Mouse (Mus musculus): ENCODE data around the gene Tjp3. TPM values are rescaled to one million over a fixed set of nuclear protein-coding genes. Genes with fewer than 3 reads are reported as not detected.

Tjp3 gene
- polyA plus RNA-seq (2012; rRNA removed): 0.51 and 1.2 TPM in 2 replicates

GRCm38 (mm10) chr10:81291511-81292104 lies at the start of gene Tjp3:
Gene Tjp3 (minus strand): TSS chr10:81291581.
- Histone ChIP-seq H3K27me3 (ENCODE audit: control insufficient read depth, insufficient read depth, low read length) (no peaks in the 10 kb centered on the region), H3K4me1 (ENCODE audit: control insufficient read depth, insufficient read depth, low read length) (peaks cover 22% of the 10 kb centered on the region), H3K4me3 (replicated peaks; ENCODE audit: insufficient read depth, low read depth, low read length) (no peak within 1 kb of the TSS), H3K27ac (ENCODE audit: insufficient read depth, low read length) (no peak within 1 kb of the TSS)
- WGBS: 81% methylated on average over 9 of the region's 9 CpGs
- no peak for DNase-seq
- TF ChIP-seq CTCF (IDR thresholded peaks at IDR 0.05; ENCODE audit: borderline replicate concordance, insufficient read depth, low read depth, low read length) (no peak), POLR2A (IDR thresholded peaks at IDR 0.05; ENCODE audit: borderline replicate concordance, insufficient read depth, low read length) (no peak)

- 41% methylated on average over 17 of the region's 17 CpGs for WGBS
- Histone ChIP-seq H3K27me3 (ENCODE audit: control insufficient read depth, insufficient read depth, low read length) (no peaks in the 10 kb centered on the region; the same call in 1 of the 2 replicates), H3K27ac (ENCODE audit: insufficient read depth, low read length) (no peak overlapping the region), H3K4me3 (replicated peaks; ENCODE audit: insufficient read depth, low read depth, low read length) (no peak overlapping the region), H3K4me1 (ENCODE audit: control insufficient read depth, insufficient read depth, low read length) (no peaks in the 10 kb centered on the region; the same call in 1 of the 2 replicates)
- DNase-seq: no peak
- TF ChIP-seq POLR2A (IDR thresholded peaks at IDR 0.05; ENCODE audit: borderline replicate concordance, insufficient read depth, low read length) (no peak), CTCF (IDR thresholded peaks at IDR 0.05; ENCODE audit: borderline replicate concordance, insufficient read depth, low read depth, low read length) (no peak)
Observed at GRCm38 (mm10) chr10:81340551-81341332, 49.4 kb upstream of the Tjp3 start.

- WGBS: 91% methylated on average over 4 of the region's 4 CpGs
- TF ChIP-seq CTCF (IDR thresholded peaks at IDR 0.05; ENCODE audit: borderline replicate concordance, insufficient read depth, low read depth, low read length) (no peak), POLR2A (IDR thresholded peaks at IDR 0.05; ENCODE audit: borderline replicate concordance, insufficient read depth, low read length) (no peak)
- Histone ChIP-seq H3K27me3 (ENCODE audit: control insufficient read depth, insufficient read depth, low read length) (0 out of 2 replicates have a peak, but pooled peaks cover 1% of the 10 kb centered on the region), H3K27ac (ENCODE audit: insufficient read depth, low read length) (no peak overlapping the region), H3K4me1 (ENCODE audit: control insufficient read depth, insufficient read depth, low read length) (no peaks in the 10 kb centered on the region; the same call in 1 of the 2 replicates), H3K4me3 (replicated peaks; ENCODE audit: insufficient read depth, low read depth, low read length) (no peak overlapping the region)
- DNase-seq: no peak
Observed at GRCm38 (mm10) chr10:81336558-81336957, 45.2 kb upstream of the Tjp3 start.

GRCm38 (mm10) chr10:81335393-81336340 lies 44.3 kb upstream of the Tjp3 start:
- TF ChIP-seq CTCF (IDR thresholded peaks at IDR 0.05; ENCODE audit: borderline replicate concordance, insufficient read depth, low read depth, low read length) (no peak), POLR2A (IDR thresholded peaks at IDR 0.05; ENCODE audit: borderline replicate concordance, insufficient read depth, low read length) (no peak)
- Histone ChIP-seq H3K4me1 (ENCODE audit: control insufficient read depth, insufficient read depth, low read length) (no peaks in the 10 kb centered on the region; the same call in 1 of the 2 replicates), H3K4me3 (replicated peaks; ENCODE audit: insufficient read depth, low read depth, low read length) (no peak overlapping the region), H3K27ac (ENCODE audit: insufficient read depth, low read length) (no peak overlapping the region), H3K27me3 (ENCODE audit: control insufficient read depth, insufficient read depth, low read length) (0 out of 2 replicates have a peak, but pooled peaks cover 1% of the 10 kb centered on the region)
- 29% methylated on average over 17 of the region's 19 CpGs for WGBS
- DNase-seq: no peak

GRCm38 (mm10) chr10:81334324-81334723 lies 42.9 kb upstream of the Tjp3 start:
- Histone ChIP-seq H3K27me3 (ENCODE audit: control insufficient read depth, insufficient read depth, low read length) (0 out of 2 replicates have a peak, but pooled peaks cover 1% of the 10 kb centered on the region), H3K4me1 (ENCODE audit: control insufficient read depth, insufficient read depth, low read length) (no peaks in the 10 kb centered on the region; the same call in 1 of the 2 replicates), H3K4me3 (replicated peaks; ENCODE audit: insufficient read depth, low read depth, low read length) (no peak overlapping the region), H3K27ac (ENCODE audit: insufficient read depth, low read length) (no peak overlapping the region)
- TF ChIP-seq POLR2A (IDR thresholded peaks at IDR 0.05; ENCODE audit: borderline replicate concordance, insufficient read depth, low read length) (no peak), CTCF (IDR thresholded peaks at IDR 0.05; ENCODE audit: borderline replicate concordance, insufficient read depth, low read depth, low read length) (no peak)
- DNase-seq: no peak
- WGBS: 63% methylated on average over 11 of the region's 11 CpGs

- Histone ChIP-seq H3K4me1 (ENCODE audit: control insufficient read depth, insufficient read depth, low read length) (no peaks in the 10 kb centered on the region; the same call in 1 of the 2 replicates), H3K4me3 (replicated peaks; ENCODE audit: insufficient read depth, low read depth, low read length) (no peak overlapping the region), H3K27ac (ENCODE audit: insufficient read depth, low read length) (no peak overlapping the region), H3K27me3 (ENCODE audit: control insufficient read depth, insufficient read depth, low read length) (0 out of 2 replicates have a peak, but pooled peaks cover 1% of the 10 kb centered on the region)
- DNase-seq: no peak
- 10% methylated on average over 29 of the region's 29 CpGs for WGBS
- no peak for TF ChIP-seq CTCF (IDR thresholded peaks at IDR 0.05; ENCODE audit: borderline replicate concordance, insufficient read depth, low read depth, low read length)
- no peak for TF ChIP-seq POLR2A (IDR thresholded peaks at IDR 0.05; ENCODE audit: borderline replicate concordance, insufficient read depth, low read length)
Observed at GRCm38 (mm10) chr10:81332277-81332676, 40.9 kb upstream of the Tjp3 start.

- no peak for DNase-seq
- no peaks in the 10 kb centered on the region for H3K4me1 ChIP-seq (ENCODE audit: control insufficient read depth, insufficient read depth, low read length)
- no peak overlapping the region for H3K4me3 ChIP-seq (replicated peaks; ENCODE audit: insufficient read depth, low read depth, low read length)
- WGBS: 41% methylated on average over 4 of the region's 4 CpGs
- H3K27ac ChIP-seq (ENCODE audit: insufficient read depth, low read length): no peak overlapping the region
- TF ChIP-seq POLR2A (IDR thresholded peaks at IDR 0.05; ENCODE audit: borderline replicate concordance, insufficient read depth, low read length): no peak
- TF ChIP-seq CTCF (IDR thresholded peaks at IDR 0.05; ENCODE audit: borderline replicate concordance, insufficient read depth, low read depth, low read length): no peak
- 0 out of 2 replicates have a peak, but pooled peaks cover 1% of the 10 kb centered on the region for H3K27me3 ChIP-seq (ENCODE audit: control insufficient read depth, insufficient read depth, low read length)
Observed at GRCm38 (mm10) chr10:81330007-81330406, 38.6 kb upstream of the Tjp3 start.

All from cerebellum, adult 2 months (tissue).